Mouse (Mus musculus): ENCODE measurements at regions not wholly inside any gene's neighbourhood (a gene's known extent, or its start where the extent isn't known, plus 50 kb on each side); places are given as distances from the start of the nearest gene placed in this dataset.

GRCm38 (mm10) chr16:42666601-42667000 lies 209.1 kb upstream of the Zbtb20 start:
- Histone ChIP-seq H3K4me3 (ENCODE audit: insufficient read depth in 1 of 2, low read depth in 2 of 2, low read length in 2 of 2) (no peak overlapping the region), H3K36me3 (replicated peaks; ENCODE audit: control insufficient read depth, insufficient read depth, low read depth) (no peaks in the 10 kb centered on the region), H3K27ac (no peak overlapping the region), H3K4me2 (ENCODE audit: low read depth) (no peak overlapping the region), H3K9me3 (ENCODE audit: control insufficient read depth, low read length) (no peaks in the 10 kb centered on the region), H3K27me3 (ENCODE audit: control insufficient read depth, insufficient read depth, low read length) (no peaks in the 10 kb centered on the region), H3K4me1 (replicated peaks; ENCODE audit: control insufficient read depth in 2 of 2, insufficient read depth in 2 of 2, low read length in 1 of 2) (no peaks in the 10 kb centered on the region), H3K9ac (replicated peaks) (no peak overlapping the region)
- no peak for DNase-seq (ENCODE audit: low read depth in 3 of 3, low spot score in 3 of 3)
- TF ChIP-seq CTCF (IDR thresholded peaks at IDR 0.05; ENCODE audit: low read depth) (no peak), EP300 (IDR thresholded peaks at IDR 0.05; ENCODE audit: low read depth) (no peak)
- ATAC-seq (ENCODE audit: insufficient read depth) = no peak
- 56% methylated on average over 3 of the region's 3 CpGs for WGBS (ENCODE audit: insufficient replicate concordance)

- Histone ChIP-seq H3K4me1 (replicated peaks; ENCODE audit: control insufficient read depth in 2 of 2, insufficient read depth in 2 of 2, low read length in 1 of 2) (no peaks in the 10 kb centered on the region), H3K36me3 (replicated peaks; ENCODE audit: control insufficient read depth, insufficient read depth, low read depth) (no peaks in the 10 kb centered on the region), H3K9ac (replicated peaks) (no peak overlapping the region), H3K27ac (no peak overlapping the region), H3K4me3 (ENCODE audit: insufficient read depth in 1 of 2, low read depth in 2 of 2, low read length in 2 of 2) (no peak overlapping the region), H3K27me3 (ENCODE audit: control insufficient read depth, insufficient read depth, low read length) (no peaks in the 10 kb centered on the region), H3K9me3 (ENCODE audit: control insufficient read depth, low read length) (no peaks in the 10 kb centered on the region), H3K4me2 (ENCODE audit: low read depth) (no peak overlapping the region)
- ATAC-seq (ENCODE audit: insufficient read depth) = no peak
- no peak for DNase-seq (ENCODE audit: low read depth in 3 of 3, low spot score in 3 of 3)
- 61% methylated on average over 10 of the region's 10 CpGs for WGBS (ENCODE audit: insufficient replicate concordance)
- TF ChIP-seq EP300 (IDR thresholded peaks at IDR 0.05; ENCODE audit: low read depth) = no peak
- TF ChIP-seq CTCF (IDR thresholded peaks at IDR 0.05; ENCODE audit: low read depth) = no peak
Observed at GRCm38 (mm10) chr16:42651904-42652732, 223.6 kb upstream of the Zbtb20 start.

DNA sequence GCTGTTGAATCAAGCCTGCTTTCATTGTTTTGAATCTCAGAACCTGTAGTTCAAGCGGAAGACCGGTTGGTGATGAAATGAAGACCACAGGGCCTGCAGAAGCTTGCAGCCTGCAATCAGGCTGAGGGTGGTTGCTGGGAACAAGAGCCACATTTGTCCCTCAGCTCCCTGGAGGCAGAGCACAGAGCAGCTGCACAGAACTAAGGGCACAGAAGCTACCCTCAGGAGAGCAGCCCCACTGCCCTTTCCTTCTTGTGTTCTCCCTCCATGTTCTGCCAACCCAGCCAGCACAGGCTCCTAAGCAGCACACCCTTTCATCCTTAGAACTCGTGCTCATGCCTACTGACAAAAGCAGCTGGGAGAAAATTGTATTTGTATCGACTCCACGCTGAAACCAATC lies 225.9 kb upstream of the Zbtb20 start:
- Histone ChIP-seq H3K4me3 (ENCODE audit: insufficient read depth in 1 of 2, low read depth in 2 of 2, low read length in 2 of 2) (no peak overlapping the region), H3K36me3 (replicated peaks; ENCODE audit: control insufficient read depth, insufficient read depth, low read depth) (no peaks in the 10 kb centered on the region), H3K9me3 (ENCODE audit: control insufficient read depth, low read length) (no peaks in the 10 kb centered on the region), H3K27me3 (ENCODE audit: control insufficient read depth, insufficient read depth, low read length) (no peaks in the 10 kb centered on the region), H3K9ac (replicated peaks) (no peak overlapping the region), H3K4me1 (replicated peaks; ENCODE audit: control insufficient read depth in 2 of 2, insufficient read depth in 2 of 2, low read length in 1 of 2) (no peaks in the 10 kb centered on the region), H3K27ac (no peak overlapping the region), H3K4me2 (ENCODE audit: low read depth) (no peak overlapping the region)
- no peak for TF ChIP-seq EP300 (IDR thresholded peaks at IDR 0.05; ENCODE audit: low read depth)
- TF ChIP-seq CTCF (IDR thresholded peaks at IDR 0.05; ENCODE audit: low read depth) = no peak
- DNase-seq (ENCODE audit: low read depth in 3 of 3, low spot score in 3 of 3) (no peak), ATAC-seq (ENCODE audit: insufficient read depth) (no peak)
- 65% methylated on average over 5 of the region's 5 CpGs for WGBS (ENCODE audit: insufficient replicate concordance)

- TF ChIP-seq EP300 (IDR thresholded peaks at IDR 0.05; ENCODE audit: low read depth) (no peak), CTCF (IDR thresholded peaks at IDR 0.05; ENCODE audit: low read depth) (no peak)
- Histone ChIP-seq H3K4me3 (ENCODE audit: insufficient read depth in 1 of 2, low read depth in 2 of 2, low read length in 2 of 2) (no peak overlapping the region), H3K27me3 (ENCODE audit: control insufficient read depth, insufficient read depth, low read length) (no peaks in the 10 kb centered on the region), H3K9ac (replicated peaks) (no peak overlapping the region), H3K9me3 (ENCODE audit: control insufficient read depth, low read length) (no peaks in the 10 kb centered on the region), H3K27ac (no peak overlapping the region), H3K4me2 (ENCODE audit: low read depth) (no peak overlapping the region), H3K36me3 (replicated peaks; ENCODE audit: control insufficient read depth, insufficient read depth, low read depth) (no peaks in the 10 kb centered on the region), H3K4me1 (replicated peaks; ENCODE audit: control insufficient read depth in 2 of 2, insufficient read depth in 2 of 2, low read length in 1 of 2) (no peaks in the 10 kb centered on the region)
- 56% methylated on average over 5 of the region's 5 CpGs for whole genome bisulfite sequencing (ENCODE audit: insufficient replicate concordance)
- DNase-seq (ENCODE audit: low read depth in 3 of 3, low spot score in 3 of 3) (no peak), ATAC-seq (ENCODE audit: insufficient read depth) (no peak)
Observed at GRCm38 (mm10) chr16:42648531-42649142, 227.0 kb upstream of the Zbtb20 start.

DNA sequence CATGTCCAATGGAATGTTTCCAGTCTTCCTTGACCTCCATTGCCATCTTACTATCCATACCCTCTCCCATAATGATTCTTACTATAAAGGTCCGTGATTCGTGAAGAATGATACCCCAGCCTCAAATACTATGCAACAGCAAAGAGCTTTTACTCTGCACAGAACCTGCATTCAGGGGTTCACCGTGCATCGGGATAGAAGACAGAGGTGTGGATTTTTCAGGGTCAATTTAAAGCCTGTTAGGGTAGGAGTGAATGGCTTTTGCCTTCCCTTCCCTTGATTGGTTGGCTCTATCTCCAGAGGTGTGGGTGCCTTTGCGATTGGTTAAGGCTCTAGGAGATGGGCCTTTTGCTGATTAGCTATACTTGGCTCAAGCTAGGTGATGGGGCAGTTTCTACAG lies 227.9 kb upstream of the Zbtb20 start:
- Histone ChIP-seq H3K36me3 (replicated peaks; ENCODE audit: control insufficient read depth, insufficient read depth, low read depth) (no peaks in the 10 kb centered on the region), H3K4me1 (replicated peaks; ENCODE audit: control insufficient read depth in 2 of 2, insufficient read depth in 2 of 2, low read length in 1 of 2) (no peaks in the 10 kb centered on the region), H3K9ac (replicated peaks) (no peak overlapping the region), H3K27me3 (ENCODE audit: control insufficient read depth, insufficient read depth, low read length) (no peaks in the 10 kb centered on the region), H3K27ac (no peak overlapping the region), H3K9me3 (ENCODE audit: control insufficient read depth, low read length) (no peaks in the 10 kb centered on the region), H3K4me2 (ENCODE audit: low read depth) (no peak overlapping the region), H3K4me3 (ENCODE audit: insufficient read depth in 1 of 2, low read depth in 2 of 2, low read length in 2 of 2) (no peak overlapping the region)
- DNase-seq (ENCODE audit: low read depth in 3 of 3, low spot score in 3 of 3) = no peak
- ATAC-seq (ENCODE audit: insufficient read depth) = no peak
- WGBS (ENCODE audit: insufficient replicate concordance) = 67% methylated on average over 5 of the region's 5 CpGs
- no peak for TF ChIP-seq CTCF (IDR thresholded peaks at IDR 0.05; ENCODE audit: low read depth)
- no peak for TF ChIP-seq EP300 (IDR thresholded peaks at IDR 0.05; ENCODE audit: low read depth)
